Mouse (Mus musculus): ENCODE measurements around the gene Fgf7. TPM values are rescaled to one million over a fixed set of nuclear protein-coding genes. Genes with fewer than 3 reads are reported as not detected.

The Fgf7 gene
- total RNA-seq (2021): 1 to 10 TPM; 1.7 to 1.8 TPM

- no peak for DNase-seq
- intact Hi-C loops (cut with DNase I): loop anchor here (5.0 kb wide), 2 partner anchors 53 to 118 kb away; partner anchors contain the start of genes Dtwd1 and Fam227b
These were observed at the start of gene Fgf7 for GRCm38 (mm10) chr2:126034379-126035005. Gene Fgf7, plus strand, starts transcription at chr2:126034658.

GRCm38 (mm10) chr2:126002291-126002690 lies 32.2 kb upstream of the Fgf7 start:
- intact Hi-C loops (cut with DNase I): no loop called here
- no peak for DNase-seq

GRCm38 (mm10) chr2:126006088-126006487 lies 28.4 kb upstream of the Fgf7 start:
- peak; percentile 59 to 63 for DNase-seq
- intact Hi-C loops (cut with DNase I): loop anchor here (1.0 to 5.0 kb wide), 4 partner anchors 241 to 516 kb away; no protein-coding TSS in a partner anchor

GRCm38 (mm10) chr2:126006742-126007141 lies 27.7 kb upstream of the Fgf7 start:
- DNase-seq: no peak
- intact Hi-C loops (cut with DNase I): loop anchor here (1.0 to 5.0 kb wide), 4 partner anchors 241 to 516 kb away; no protein-coding TSS in a partner anchor

- no peak for DNase-seq
- intact Hi-C loops (cut with DNase I): no loop called here
These were observed 19.3 kb upstream of the Fgf7 start for GRCm38 (mm10) chr2:126014989-126015710.

GRCm38 (mm10) chr2:126015763-126016473 lies 18.5 kb upstream of the Fgf7 start:
- no peak for DNase-seq
- intact Hi-C loops (cut with DNase I): no loop called here

GRCm38 (mm10) chr2:126031186-126031900 lies 3.1 kb upstream of the Fgf7 start:
- DNase-seq: no peak
- intact Hi-C loops (cut with DNase I): no loop called here

- intact Hi-C loops (cut with DNase I): loop anchor here (1.0 kb wide), 1 partner anchor 139 kb away; no protein-coding TSS in a partner anchor
- no peak for DNase-seq
These were observed 1.1 kb upstream of the Fgf7 start for GRCm38 (mm10) chr2:126033114-126033972.

GRCm38 (mm10) chr2:126035013-126035770 lies 734 bp downstream of the Fgf7 start:
- intact Hi-C loops (cut with DNase I): loop anchor here (5.0 kb wide), 2 partner anchors 52 to 117 kb away; partner anchors contain the start of genes Dtwd1 and Fam227b
- no peak for DNase-seq

- intact Hi-C loops (cut with DNase I): loop anchor here (5.0 kb wide), 2 partner anchors 51 to 116 kb away; partner anchors contain the start of genes Dtwd1 and Fam227b
These were observed 1.7 kb downstream of the Fgf7 start for GRCm38 (mm10) chr2:126036121-126036520.

GRCm38 (mm10) chr2:126038221-126039000 lies 4.0 kb downstream of the Fgf7 start:
- intact Hi-C loops (cut with DNase I): loop anchor here (5.0 kb wide), 2 partner anchors 49 to 114 kb away; partner anchors contain the start of genes Dtwd1 and Fam227b
- DNase-seq: no peak

More at GRCm38 (mm10) chr2:126036121-126036520, 1.7 kb downstream of the Fgf7 start:
- no peak for DNase-seq

GRCm38 (mm10) chr2:126039414-126039891 lies 5.0 kb downstream of the Fgf7 start:
- intact Hi-C loops (cut with DNase I): loop anchor here (5.0 kb wide), 2 partner anchors 48 to 113 kb away; partner anchors contain the start of genes Dtwd1 and Fam227b
- DNase-seq: peak; percentile 34 to 59

GRCm38 (mm10) chr2:126040651-126041050 lies 6.2 kb downstream of the Fgf7 start:
- no peak for DNase-seq
- intact Hi-C loops (cut with DNase I): no loop called here

- no peak for DNase-seq
- intact Hi-C loops (cut with DNase I): no loop called here
These were observed 6.8 kb downstream of the Fgf7 start for GRCm38 (mm10) chr2:126041237-126041636.

- DNase-seq: no peak
- intact Hi-C loops (cut with DNase I): no loop called here
These were observed 8.2 kb downstream of the Fgf7 start for GRCm38 (mm10) chr2:126042674-126043073.

GRCm38 (mm10) chr2:126045621-126046020 lies 11.2 kb downstream of the Fgf7 start:
- DNase-seq: no peak
- intact Hi-C loops (cut with DNase I): no loop called here

GRCm38 (mm10) chr2:126052749-126053557 lies 18.5 kb downstream of the Fgf7 start:
- intact Hi-C loops (cut with DNase I): no loop called here
- no peak for DNase-seq

Data from heart, postnatal 36 days (tissue).